In genomic region chr5:125139669-125140068, GRCm38 (mm10) we compare ENCODE assay signal across 9 mouse cellular contexts. TPM values are rescaled to one million over a fixed set of nuclear protein-coding genes. Genes with fewer than 3 reads are reported as not detected.
DNase-seq lines count a peak whose midpoint lies in the region; ATAC-seq and TF ChIP-seq lines count a peak whose summit lies in the region.
"Had no signal": no experiment of that assay in that cellular context is flagged by ENCODE, and none has a peak within 500 bp of the region (broad histone marks: within the 10 kb centered on the region; RNA-seq: fewer than 3 reads in every experiment).

No protein-coding gene starts in this region.

- H3K4me3 ChIP-seq in kidney, adult 2 months (ENCODE audit: insufficient read depth, low read depth, low read length) = peak overlapping the region; percentile 48; the same call in 1 of the 2 replicates
- no peak overlapping the region for H3K4me3 ChIP-seq in embryonic facial prominence, embryonic 11.5 days (ENCODE audit: low read depth, low read length)
- H3K4me3 ChIP-seq in hindbrain, embryonic 15.5 days = 0 out of 2 replicates have a peak overlapping the region, but pooled peaks have one; percentile 22
- H3K4me3 ChIP-seq in midbrain, embryonic 15.5 days = no peak overlapping the region

- H3K27me3 ChIP-seq in kidney, adult 2 months (replicated peaks; ENCODE audit: control insufficient read depth, insufficient read depth, low read length) = no peaks in the 10 kb centered on the region
- H3K27me3 ChIP-seq in embryonic facial prominence, embryonic 11.5 days (ENCODE audit: control insufficient read depth, insufficient read depth, low read length) = no peaks in the 10 kb centered on the region
- H3K27me3 ChIP-seq in hindbrain, embryonic 15.5 days = no peaks in the 10 kb centered on the region
- no peaks in the 10 kb centered on the region for H3K27me3 ChIP-seq in midbrain, embryonic 15.5 days (replicated peaks)

- H3K27ac ChIP-seq in kidney, adult 2 months (ENCODE audit: insufficient read depth, low read depth, low read length) = peak overlapping the region; percentile 99
- H3K27ac ChIP-seq in embryonic facial prominence, embryonic 11.5 days (replicated peaks; ENCODE audit: low read depth, low read length) = peak overlapping the region; percentile 90; the same call in 1 of the 2 replicates
- H3K27ac ChIP-seq in hindbrain, embryonic 15.5 days (replicated peaks) = peak overlapping the region; percentile 96
- H3K27ac ChIP-seq in midbrain, embryonic 15.5 days = peak overlapping the region; percentile 95

- no peak for DNase-seq in kidney, adult 2 months
- DNase-seq in kidney, adult 11 months = no peak
- no peak for DNase-seq in embryonic facial prominence, embryonic 11.5 days (ENCODE audit: low spot score)
- no peak for DNase-seq in spleen, postnatal 10 days (ENCODE audit: low spot score in 2 of 2)
- no peak for DNase-seq in kidney, postnatal 14 days
- no peak for DNase-seq in ovary, postnatal 36 days (ENCODE audit: low spot score)
- DNase-seq: thymus, postnatal 36 days had no signal

- no peaks in the 10 kb centered on the region for H3K9me3 ChIP-seq in embryonic facial prominence, embryonic 11.5 days (replicated peaks; ENCODE audit: control insufficient read depth, low read length)
- no peaks in the 10 kb centered on the region for H3K9me3 ChIP-seq in hindbrain, embryonic 15.5 days
- H3K9me3 ChIP-seq in midbrain, embryonic 15.5 days = no peaks in the 10 kb centered on the region

- H3K9ac ChIP-seq in embryonic facial prominence, embryonic 11.5 days (replicated peaks; ENCODE audit: low read length) = no peak overlapping the region
- H3K9ac ChIP-seq in hindbrain, embryonic 15.5 days = no peak overlapping the region
- H3K9ac ChIP-seq in midbrain, embryonic 15.5 days = no peak overlapping the region

- no peak for TF ChIP-seq POLR2A in kidney, adult 2 months (IDR thresholded peaks at IDR 0.05; ENCODE audit: low read depth, low read length)

- no peak for TF ChIP-seq CTCF in kidney, adult 2 months (conservative IDR thresholded peaks at IDR 0.05; ENCODE audit: insufficient read depth, insufficient read length, low read depth, low read length)

- ATAC-seq in embryonic facial prominence, embryonic 11.5 days (replicated peaks; ENCODE audit: insufficient number of reproducible peaks, low FRiP score, low TSS enrichment, low read depth) = no peak
- ATAC-seq in hindbrain, embryonic 15.5 days (ENCODE audit: low FRiP score, low read depth) = no peak
- no peak for ATAC-seq in midbrain, embryonic 15.5 days (replicated peaks)

- 69% methylated on average over 5 of the region's 5 CpGs for WGBS in kidney, adult 2 months
- 87% methylated on average over 5 of the region's 5 CpGs for WGBS in embryonic facial prominence, embryonic 11.5 days
- WGBS in hindbrain, embryonic 15.5 days = 70% methylated on average over 5 of the region's 5 CpGs
- WGBS in midbrain, embryonic 15.5 days = 75% methylated on average over 5 of the region's 5 CpGs

- H3K4me2 ChIP-seq in embryonic facial prominence, embryonic 11.5 days (ENCODE audit: low read depth, low read length) = no peak overlapping the region
- H3K4me2 ChIP-seq in hindbrain, embryonic 15.5 days = peak overlapping the region; percentile 54; the same call in 1 of the 2 replicates
- H3K4me2 ChIP-seq in midbrain, embryonic 15.5 days = no peak overlapping the region; the same call in 1 of the 2 replicates

- peaks cover 51% of the 10 kb centered on the region for H3K4me1 ChIP-seq in kidney, adult 2 months (ENCODE audit: control insufficient read depth, insufficient read depth, low read length)
- H3K4me1 ChIP-seq in embryonic facial prominence, embryonic 11.5 days (ENCODE audit: control insufficient read depth, insufficient read depth, low read length) = peaks cover 28% of the 10 kb centered on the region
- peaks cover 87% of the 10 kb centered on the region for H3K4me1 ChIP-seq in hindbrain, embryonic 15.5 days (replicated peaks)
- peaks cover 79% of the 10 kb centered on the region for H3K4me1 ChIP-seq in midbrain, embryonic 15.5 days

- H3K36me3 ChIP-seq in kidney, adult 2 months (ENCODE audit: control insufficient read depth, insufficient read depth, low read length) = no peaks in the 10 kb centered on the region
- H3K36me3 ChIP-seq in embryonic facial prominence, embryonic 11.5 days (replicated peaks; ENCODE audit: control insufficient read depth, insufficient read depth, low read depth, low read length) = no peaks in the 10 kb centered on the region
- H3K36me3 ChIP-seq in hindbrain, embryonic 15.5 days = no peaks in the 10 kb centered on the region
- H3K36me3 ChIP-seq in midbrain, embryonic 15.5 days (replicated peaks) = no peaks in the 10 kb centered on the region

RNA-seq across cellular contexts. Expression of gene Ncor2, which starts 39.4 kb away (rescaled TPM):
- 32.0 and 38.8 TPM in 2 replicates for polyA plus RNA-seq in kidney, adult 2 months (2012; rRNA removed)
- polyA plus RNA-seq in embryonic facial prominence, embryonic 11.5 days (2014; fragmentation: Nextera tagmentation; extraction: Ambion mirVana) = 12.4 and 15.0 TPM in 2 replicates
- 26.3 and 28.7 TPM in 2 replicates for polyA plus RNA-seq in hindbrain, embryonic 15.5 days (2015; fragmentation: Nextera tagmentation; extraction: Ambion mirVana)
- 25.6 and 27.6 TPM in 2 replicates for polyA plus RNA-seq in midbrain, embryonic 15.5 days (2015; fragmentation: Nextera tagmentation; extraction: Ambion mirVana)

Comparison
In these comparisons a context has a peak if more than half of its experiments do, and no peak if none do; other contexts are left out.
1. H3K4me3 ChIP-seq: peak in kidney, adult 2 months (single experiment) and hindbrain, embryonic 15.5 days (single experiment); none in embryonic facial prominence, embryonic 11.5 days (single experiment) and midbrain, embryonic 15.5 days (single experiment).
2. Peak in every context shown above with its lines, with median percentiles within 50 percentile points of each other: H3K27ac ChIP-seq.